ENCODE assay signal across 23 mouse cellular contexts in the genomic region with DNA sequence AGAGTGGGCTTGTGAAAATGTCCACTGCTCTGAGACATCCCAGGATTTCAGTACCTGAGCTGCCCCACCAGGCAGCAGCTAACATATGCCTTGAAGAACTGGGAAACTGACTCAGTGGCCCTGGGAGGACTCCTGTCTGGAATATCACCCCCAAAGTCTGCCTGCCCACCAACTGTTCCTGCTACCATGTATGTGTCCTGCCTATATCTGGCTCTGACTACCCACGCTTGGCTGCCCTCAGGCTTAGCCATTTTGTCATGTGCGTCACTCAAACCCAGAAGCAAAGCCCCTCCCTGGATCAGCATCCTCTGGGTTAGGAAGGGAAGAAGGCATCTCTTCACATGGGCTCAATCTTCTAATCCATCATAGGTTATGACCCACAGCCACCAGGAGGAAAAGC. TPM values are rescaled to one million over a fixed set of nuclear protein-coding genes. Genes with fewer than 3 reads are reported as not detected.
DNase-seq lines count a peak whose midpoint lies in the region; TF ChIP-seq lines count a peak whose summit lies in the region.
"Had no signal": no experiment of that assay in that cellular context is flagged by ENCODE, and none has a peak within 500 bp of the region (broad histone marks: within the 10 kb centered on the region; RNA-seq: fewer than 3 reads in every experiment).

No protein-coding gene starts in this region.

- no peak for TF ChIP-seq CTCF in layer of hippocampus, adult 2 months (conservative IDR thresholded peaks at IDR 0.05)
- TF ChIP-seq CTCF in left cerebral cortex, adult 2 months (IDR thresholded peaks at IDR 0.05): no peak

- no peak overlapping the region for H3K4me3 ChIP-seq in layer of hippocampus, adult 2 months
- no peak overlapping the region for H3K4me3 ChIP-seq in left cerebral cortex, adult 2 months
- H3K4me3 ChIP-seq: embryonic facial prominence, embryonic 13.5 days; forebrain, embryonic 12.5 days; gastrocnemius, adult 2 months; heart, embryonic 12.5 days; hindbrain, embryonic 10.5 days had no signal

- H3K27ac ChIP-seq in layer of hippocampus, adult 2 months: peak overlapping the region; percentile 48; the same call in 1 of the 2 replicates
- peak overlapping the region; percentile 87 for H3K27ac ChIP-seq in left cerebral cortex, adult 2 months
- H3K27ac ChIP-seq: embryonic facial prominence, embryonic 13.5 days; forebrain, embryonic 12.5 days; gastrocnemius, adult 2 months; hindbrain, embryonic 10.5 days; hindbrain, embryonic 14.5 days had no signal

- no peak for DNase-seq in layer of hippocampus, adult 2 months (ENCODE audit: low spot score in 2 of 2)
- DNase-seq in layer of hippocampus, adult 8-10 months (ENCODE audit: low spot score in 2 of 2): no peak
- peak; percentile 57 to 70 for DNase-seq in right cerebral cortex, adult 2 months (ENCODE audit: low spot score in 2 of 2)
- no peak for DNase-seq in right cerebral cortex, postnatal 14 days
- DNase-seq in left cerebral cortex, adult 2 months (ENCODE audit: extremely low spot score in 1 of 2, low spot score in 2 of 2): peak in 1 of 2 experiments; percentile 64
- DNase-seq in right cerebral cortex, postnatal 36 days (ENCODE audit: low spot score in 2 of 2): peak; percentile 59 to 84
- no peak for DNase-seq in kidney, adult 11 months
- DNase-seq in lung, postnatal 36 days: no peak
- DNase-seq: adrenal gland, adult 2 months; cerebellum, adult 11-12 months; cerebellum, adult 9-10 months; cerebellum, postnatal 25 days; gastrocnemius, adult 2 months; gastrocnemius, postnatal 25 days had no signal

- intact Hi-C loops in left cerebral cortex, adult 2 months (cut with DNase I): no loop called here

RNA-seq across cellular contexts. Expression of gene Efcab6, which starts 14.3 kb away (rescaled TPM):
- total RNA-seq in layer of hippocampus, adult 2 months (2021): 1 to 10 TPM; 4.9 to 6.4 TPM
- total RNA-seq in layer of hippocampus, adult 8-10 months (2022): 1 to 10 TPM; 5.0 to 8.6 (median 6.2) TPM
- total RNA-seq in left cerebral cortex, adult 2 months (2021): 10 to 100 TPM; 16.7 to 17.5 TPM
- total RNA-seq: granulocyte monocyte progenitor cell, adult 5-6 weeks; heart, adult 8-10 months; heart, postnatal 25 days had no signal

RNA-seq across cellular contexts. Expression of gene Sult4a1, which starts 26.0 kb away (rescaled TPM):
- 100 to 1,000 TPM; 315 to 350 TPM for total RNA-seq in layer of hippocampus, adult 2 months (2021)
- total RNA-seq in layer of hippocampus, adult 8-10 months (2022): 100 to 1,000 TPM; 302 to 347 (median 323) TPM
- 100 to 1,000 TPM; 434 to 449 TPM for total RNA-seq in left cerebral cortex, adult 2 months (2021)
- total RNA-seq: gastrocnemius, adult 2 months; gastrocnemius, postnatal 25 days; granulocyte monocyte progenitor cell, adult 5-6 weeks; heart, postnatal 25 days had no signal

RNA-seq across cellular contexts. Expression of gene Pnpla5, which starts 43.5 kb away (rescaled TPM):
- total RNA-seq in layer of hippocampus, adult 2 months (2021): not detected
- total RNA-seq in layer of hippocampus, adult 8-10 months (2022): not detected
- total RNA-seq in left cerebral cortex, adult 2 months (2021): not detected
- total RNA-seq: adrenal gland, postnatal 4 days; gastrocnemius, postnatal 25 days; granulocyte monocyte progenitor cell, adult 5-6 weeks; heart, adult 8-10 months; heart, postnatal 25 days had no signal

Comparison
In these comparisons a context has a peak if more than half of its experiments do, and no peak if none do; other contexts are left out.
1. DNase-seq: peak in right cerebral cortex, adult 2 months (2 of 2) and right cerebral cortex, postnatal 36 days (2 of 2); none in layer of hippocampus, adult 2 months (0 of 2), layer of hippocampus, adult 8-10 months (0 of 2), right cerebral cortex, postnatal 14 days (single experiment), kidney, adult 11 months (single experiment) and lung, postnatal 36 days (single experiment).